Mouse (Mus musculus) forelimb bud, embryonic 11.5 days (tissue): ENCODE measurements at regions not wholly inside any gene's neighbourhood (a gene's known extent, or its start where the extent isn't known, plus 50 kb on each side); places are given as distances from the start of the nearest gene placed in this dataset.

ENCODE experiments used
- DNase-seq: peaks from one replicate; pipeline ENCODE4 v3.0.0-alpha.2; 2012; ENCODE audit warnings: low read depth, low spot score

- DNase-seq, result peak; percentile 38
Observed at GRCm38 (mm10) chr7:51722420-51722819, 100.6 kb downstream of the Slc17a6 start.

DNA sequence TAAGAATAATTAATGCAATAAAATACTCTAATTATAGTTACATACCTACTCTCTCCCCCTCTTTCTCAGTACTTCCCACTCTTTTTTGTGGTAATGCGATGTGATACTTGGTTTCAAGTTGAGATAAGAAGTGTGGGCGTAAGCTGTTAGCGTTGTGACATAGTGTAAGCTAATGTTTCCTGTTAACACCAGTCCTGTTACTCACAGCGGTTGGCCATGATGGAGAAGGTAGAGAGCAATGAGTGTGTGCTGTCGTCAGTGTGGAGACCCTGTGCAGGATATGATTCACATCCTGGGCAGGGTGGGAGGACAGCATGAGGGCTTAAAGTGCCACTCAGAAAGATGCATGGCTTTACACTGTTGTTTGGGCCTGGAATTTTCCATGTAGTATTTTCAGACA, 102.1 kb downstream of the Slc17a6 start:
- no peak for DNase-seq

GRCm38 (mm10) chr7:51736285-51736684, 114.5 kb downstream of the Slc17a6 start:
- DNase-seq, result no peak

- no peak for DNase-seq
Observed at GRCm38 (mm10) chr7:51739590-51739989, 117.8 kb downstream of the Slc17a6 start.

DNA sequence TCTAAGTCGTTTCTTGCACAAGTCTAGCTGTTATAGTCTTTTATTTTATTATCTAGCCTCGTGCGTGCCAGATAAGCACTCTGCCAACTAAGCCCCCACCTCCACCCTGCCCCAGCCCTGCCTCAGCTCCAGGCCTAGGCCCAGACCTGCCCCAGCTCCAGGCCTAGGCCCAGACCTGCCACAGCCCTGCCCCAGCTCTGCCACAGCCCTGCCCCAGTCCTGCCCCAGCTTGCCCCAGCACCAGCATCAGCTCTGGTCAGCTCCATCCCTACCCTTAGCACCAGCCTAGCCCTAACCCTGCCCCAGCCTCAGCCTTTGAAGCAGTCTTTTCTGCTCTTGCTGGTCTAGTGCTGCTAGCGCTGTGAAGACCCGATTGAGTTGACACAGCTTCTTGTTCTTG, 119.1 kb downstream of the Slc17a6 start:
- no peak for DNase-seq

- DNase-seq, result no peak
Observed at GRCm38 (mm10) chr7:51742720-51743119, 119.1 kb upstream of the Gas2 start.

GRCm38 (mm10) chr7:51745598-51745997, 116.2 kb upstream of the Gas2 start:
- no peak for DNase-seq

GRCm38 (mm10) chr7:51748633-51749303, 113.0 kb upstream of the Gas2 start:
- no peak for DNase-seq

DNA sequence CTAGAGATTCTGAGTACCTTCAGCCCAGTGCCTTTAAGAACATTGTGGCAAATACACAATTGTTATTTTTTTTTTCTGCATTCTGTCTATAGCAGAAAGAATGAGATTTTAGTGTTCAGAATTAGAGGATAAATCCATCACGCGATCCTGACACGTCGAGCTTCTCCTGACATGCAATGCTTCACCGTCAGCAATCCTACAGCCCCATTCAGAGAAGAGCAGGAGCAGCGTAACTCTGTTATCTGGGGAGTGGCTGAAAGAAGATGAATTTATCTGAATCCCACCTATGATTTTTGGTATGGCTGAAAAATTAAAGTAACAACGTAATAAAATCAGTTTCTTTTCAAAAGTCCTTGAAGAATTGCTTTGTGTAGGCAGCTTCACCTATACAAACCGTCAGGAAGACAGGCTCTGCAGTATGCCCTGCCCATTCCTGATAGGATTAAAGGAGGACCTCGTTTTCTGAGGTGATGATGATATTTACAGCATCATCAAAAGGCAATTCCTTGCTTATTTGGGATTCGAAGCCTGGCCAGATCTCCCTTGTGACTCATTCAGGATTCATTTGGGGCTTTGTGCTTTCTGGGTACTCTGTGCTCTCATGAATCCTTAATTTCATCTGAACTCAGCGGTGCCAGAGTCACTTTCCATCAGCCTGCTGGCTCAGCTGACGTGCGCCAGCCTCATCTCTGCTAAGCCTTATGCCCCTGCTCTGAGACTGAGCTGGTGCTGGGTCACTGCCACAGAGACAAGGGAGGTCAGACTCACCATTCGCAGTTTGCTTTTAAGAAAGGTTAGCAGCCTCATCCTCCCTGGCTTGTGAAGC, 112.3 kb upstream of the Gas2 start:
- no peak for DNase-seq

DNA sequence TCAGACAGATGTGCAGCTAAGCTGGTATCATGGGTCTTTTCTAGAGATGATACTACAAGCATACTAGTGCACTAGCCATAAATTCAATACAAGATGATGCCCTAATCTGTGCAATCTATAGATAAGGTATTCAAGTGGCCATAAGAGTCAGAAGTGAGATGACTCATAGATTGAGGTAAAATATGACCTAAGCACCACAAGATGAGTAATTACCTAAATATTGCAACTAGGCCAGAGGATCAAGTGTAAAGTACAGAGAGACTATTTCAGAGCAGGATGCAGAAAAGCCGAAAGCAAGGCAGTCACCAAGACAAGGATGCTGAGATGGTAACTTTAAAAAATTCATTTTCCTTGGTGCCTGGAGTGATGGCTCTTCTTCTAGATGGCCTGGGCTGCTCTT, 111.5 kb upstream of the Gas2 start:
- no peak for DNase-seq

DNA sequence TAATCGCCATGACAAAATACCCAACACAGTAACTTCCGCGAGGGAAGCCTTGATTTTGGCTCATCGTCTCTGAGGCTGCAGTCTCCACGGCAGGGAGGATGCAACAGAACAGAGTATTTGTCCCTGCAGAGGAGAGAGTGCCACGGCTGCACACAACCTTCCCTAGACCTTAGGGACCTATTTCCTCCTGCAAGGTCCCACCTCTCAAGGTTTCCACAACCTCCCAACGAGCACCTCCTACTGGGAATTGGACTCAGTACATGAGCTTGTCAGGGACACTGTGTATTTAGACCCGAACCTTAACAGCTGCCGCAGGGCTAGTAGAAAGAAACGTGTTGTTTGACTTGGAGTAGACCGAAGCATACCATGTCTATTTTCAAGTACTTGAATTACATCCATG, 108.8 kb upstream of the Gas2 start:
- DNase-seq, result no peak

DNA sequence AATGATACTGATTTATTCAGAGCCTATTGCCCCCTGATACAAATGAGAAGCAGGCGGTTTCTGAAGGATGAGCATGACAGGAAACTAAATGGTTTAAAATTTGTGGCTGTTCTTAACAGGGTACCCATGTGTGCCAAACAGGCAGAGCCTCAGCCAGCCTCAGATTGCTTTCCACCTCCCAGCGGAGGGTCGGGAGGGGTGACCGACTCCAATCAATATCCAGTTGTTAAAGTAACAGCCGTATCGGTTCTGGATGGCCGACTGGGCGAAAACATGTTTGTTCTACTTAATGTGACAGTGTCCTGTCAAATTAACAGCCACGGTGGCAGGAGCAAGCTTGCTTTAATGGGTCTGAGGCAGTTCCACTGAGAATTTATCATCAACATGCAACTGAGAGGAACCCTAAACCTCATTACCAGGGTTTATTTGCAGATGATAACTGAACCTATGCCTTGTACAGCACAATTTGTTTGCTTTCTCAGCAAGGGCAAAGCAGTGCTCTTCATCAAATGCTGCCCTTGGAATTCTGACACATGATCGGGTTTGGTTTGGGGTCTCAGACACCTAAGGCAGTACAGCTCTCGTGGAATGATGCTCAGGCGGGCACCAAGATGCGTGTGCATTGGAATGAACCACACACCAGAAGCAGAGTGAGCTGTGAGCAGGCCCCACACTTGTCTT, 107.5 kb upstream of the Gas2 start:
- no peak for DNase-seq

- DNase-seq, result no peak
Observed at GRCm38 (mm10) chr7:51756218-51756617, 105.6 kb upstream of the Gas2 start.

- DNase-seq, result no peak
Observed at GRCm38 (mm10) chr7:51759536-51760153, 102.2 kb upstream of the Gas2 start.

- DNase-seq, result no peak
Observed at GRCm38 (mm10) chr7:51767066-51767465, 94.7 kb upstream of the Gas2 start.

- DNase-seq, result peak; percentile 89
Observed at GRCm38 (mm10) chr7:51771895-51772871, 89.6 kb upstream of the Gas2 start.

DNA sequence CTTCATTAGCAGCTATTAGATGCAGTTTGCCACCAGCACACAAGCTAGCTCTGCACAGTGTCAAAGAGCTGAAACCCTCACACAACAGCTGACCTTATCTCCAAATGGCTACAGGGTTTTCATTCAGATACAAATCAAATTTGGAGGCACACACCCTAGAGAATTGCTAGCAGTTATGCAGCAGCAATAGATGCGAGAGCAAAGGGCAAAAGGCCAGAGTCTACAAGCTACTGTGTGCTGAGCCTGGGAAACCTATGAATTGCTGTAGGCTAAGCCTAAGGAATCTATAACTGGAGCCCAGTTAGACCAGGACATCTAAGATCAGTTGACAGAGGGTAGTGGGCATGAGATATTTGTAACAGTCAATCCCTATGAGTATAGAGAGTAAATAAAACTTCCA, 85.8 kb upstream of the Gas2 start:
- DNase-seq, result no peak

- DNase-seq, result no peak
Observed at GRCm38 (mm10) chr7:51783070-51783776, 78.6 kb upstream of the Gas2 start.

- DNase-seq, result peak; percentile 28
Observed at GRCm38 (mm10) chr7:51783923-51784686, 77.7 kb upstream of the Gas2 start.
